Mouse (Mus musculus) intestine, embryonic 14.5 days (tissue): ENCODE data around the gene Ranbp3. TPM values are rescaled to one million over a fixed set of nuclear protein-coding genes. Genes with fewer than 3 reads are reported as not detected.

Source experiments
- ATAC-seq: fragments of 200-750 bp; cut with Nextera tagmentation; replicated peaks from 2 replicates; pipeline ENCODE4 v1.8.0; 2017; ENCODE audit warnings: low read depth, moderate number of reproducible peaks, moderate TSS enrichment, moderate library complexity; ENCODE audit not compliant: low FRiP score, low TSS enrichment
- DNase-seq: peaks from one replicate; pipeline ENCODE4 v3.0.0-alpha.2; 2018; ENCODE audit warnings: low spot score
- H3K27ac ChIP-seq: fragments of 300-500 bp; sonication (generic); 2 replicates; pipeline ENCODE4 v1.5.1; 2014; ENCODE audit warnings: low read depth, mild to moderate bottlenecking, control low read depth
- H3K27me3 ChIP-seq: fragments of 300-500 bp; sonication (generic); replicated peaks from 2 replicates; pipeline ENCODE4 v1.6.1; 2014; ENCODE audit warnings: low read length, control low read depth; ENCODE audit not compliant: control insufficient read depth, insufficient read depth
- H3K36me3 ChIP-seq: fragments of 300-500 bp; sonication (generic); 2 replicates; pipeline ENCODE4 v1.6.1; 2014; ENCODE audit warnings: low read length, control low read depth; ENCODE audit not compliant: control insufficient read depth, insufficient read depth
- H3K4me1 ChIP-seq: fragments of 300-500 bp; sonication (generic); replicated peaks from 2 replicates; pipeline ENCODE4 v1.6.1; 2014; ENCODE audit warnings: low read length, control low read depth, mixed read lengths; ENCODE audit not compliant: control insufficient read depth, insufficient read depth
- H3K4me2 ChIP-seq: fragments of 300-500 bp; sonication (generic); 2 replicates; pipeline ENCODE4 v1.6.1; 2014; ENCODE audit warnings: low read length
- H3K4me3 ChIP-seq: fragments of 300-500 bp; sonication (generic); 2 replicates; pipeline ENCODE4 v1.5.1; 2014; ENCODE audit warnings: low read depth, low read length, control low read depth, mixed read lengths
- H3K9ac ChIP-seq: fragments of 300-500 bp; sonication (generic); 2 replicates; pipeline ENCODE4 v1.6.1; 2014; ENCODE audit warnings: mild to moderate bottlenecking, low read length
- H3K9me3 ChIP-seq: fragments of 300-500 bp; sonication (generic); 2 replicates; pipeline ENCODE4 v1.6.1; 2016; ENCODE audit warnings: low read length, control low read depth; ENCODE audit not compliant: control insufficient read depth
- WGBS: fragments of 180-500 bp; shearing (Covaris S2); extraction: QIAGEN DNeasy Blood & Tissue Kit; methylation state at CpG from one replicate; pipeline ENCODE4 v1.1.7; 2014; 5-methylcytosine and 5-hydroxymethylcytosine counted together
- polyA plus RNA-seq: library from polyadenylated mRNA; unstranded; fragments of >200 nt; fragmentation: Nextera tagmentation; extraction: Ambion mirVana; gene quantifications from 2 replicates; pipeline ENCODE4 v1.2.1, GENCODE M21; 2014

Gene Ranbp3
- polyA plus RNA-seq, 1 experiment from 2014 or later: 89.6 TPM

DNA sequence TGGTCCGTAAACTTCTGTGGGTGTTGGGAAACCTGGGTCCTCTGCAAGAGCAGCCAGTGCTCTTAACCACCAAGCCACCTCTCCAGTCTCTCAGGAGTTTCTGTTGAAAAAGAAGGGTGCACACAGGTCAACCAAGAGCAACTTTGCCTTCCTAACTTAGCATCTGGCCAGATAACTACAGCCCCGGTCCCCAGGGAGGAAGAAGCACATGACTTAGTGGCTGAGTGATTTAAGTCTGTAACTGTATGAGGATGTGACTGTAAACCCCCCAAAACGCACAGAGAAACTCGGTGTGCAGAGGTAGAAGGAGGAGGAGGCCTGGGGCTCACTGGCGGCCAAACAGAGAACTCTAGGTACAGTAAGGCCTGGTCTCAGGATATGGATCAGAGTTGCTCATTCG, 39.1 kb upstream of the Ranbp3 start:
- no peaks in the 10 kb centered on the region for H3K36me3 ChIP-seq
- no peak overlapping the region for H3K27ac ChIP-seq
- no peak overlapping the region for H3K9ac ChIP-seq
- no peak overlapping the region for H3K4me2 ChIP-seq
- WGBS: 91% methylated on average over 6 of the region's 6 CpGs
- H3K4me1 ChIP-seq: no peaks in the 10 kb centered on the region
- H3K4me3 ChIP-seq: no peak overlapping the region
- DNase-seq (no peak), ATAC-seq (no peak)
- H3K27me3 ChIP-seq: no peaks in the 10 kb centered on the region
- H3K9me3 ChIP-seq: no peaks in the 10 kb centered on the region

DNA sequence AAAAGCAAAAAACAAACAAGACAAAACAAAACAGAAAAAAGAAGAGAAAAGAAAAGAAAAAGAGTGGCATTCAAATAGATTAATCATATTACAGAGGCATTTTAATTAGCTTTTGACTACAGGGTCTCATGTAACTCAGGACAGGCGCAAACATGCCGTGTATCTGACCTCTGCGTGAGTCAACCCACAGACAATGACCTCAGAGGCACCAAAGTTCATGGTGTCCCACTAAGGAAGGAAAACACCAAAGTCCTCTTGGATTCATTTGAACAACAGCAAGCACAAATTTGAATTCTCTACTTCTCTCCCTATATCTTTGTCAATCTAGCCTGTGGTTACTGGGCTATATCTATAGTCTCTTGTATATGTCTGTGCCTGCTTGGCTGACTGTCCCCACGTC, 29.9 kb upstream of the Ranbp3 start:
- H3K4me1 ChIP-seq: no peaks in the 10 kb centered on the region

DNA sequence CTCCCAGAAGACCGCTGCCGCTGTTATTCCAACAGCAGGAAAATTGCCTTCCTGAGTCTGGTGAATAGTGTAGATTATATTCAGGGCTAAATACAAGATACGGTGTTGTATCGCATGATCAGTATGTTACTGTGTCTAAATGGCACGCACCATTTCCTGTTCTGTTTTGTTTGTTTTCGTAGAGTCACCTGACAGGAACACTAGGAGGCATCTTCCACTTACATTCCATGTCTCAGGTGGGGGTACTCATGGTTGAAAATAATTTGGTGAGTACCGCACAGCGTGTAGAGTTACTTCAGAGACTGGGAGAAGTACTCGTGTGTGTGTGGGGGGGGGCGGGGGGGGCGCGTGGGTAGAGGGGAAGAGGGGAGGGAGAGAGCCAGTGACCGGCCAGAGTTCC, 25.5 kb upstream of the Ranbp3 start:
- H3K4me1 ChIP-seq: no peaks in the 10 kb centered on the region
- H3K4me2 ChIP-seq: no peak overlapping the region
- no peak for ATAC-seq
- H3K36me3 ChIP-seq: no peaks in the 10 kb centered on the region
- no peak overlapping the region for H3K27ac ChIP-seq
- no peak overlapping the region for H3K4me3 ChIP-seq
- 61% methylated on average over 9 of the region's 13 CpGs for WGBS
- no peak overlapping the region for H3K9ac ChIP-seq
- no peak for DNase-seq
- H3K27me3 ChIP-seq: no peaks in the 10 kb centered on the region
- no peaks in the 10 kb centered on the region for H3K9me3 ChIP-seq

More for the DNA sequence above, 29.9 kb upstream of the Ranbp3 start:
- Histone ChIP-seq H3K9ac (no peak overlapping the region), H3K36me3 (no peaks in the 10 kb centered on the region), H3K27me3 (no peaks in the 10 kb centered on the region), H3K27ac (no peak overlapping the region), H3K9me3 (no peaks in the 10 kb centered on the region), H3K4me2 (no peak overlapping the region), H3K4me3 (no peak overlapping the region)
- 80% methylated on average over 4 of the region's 4 CpGs for WGBS
- ATAC-seq (no peak), DNase-seq (no peak)

DNA sequence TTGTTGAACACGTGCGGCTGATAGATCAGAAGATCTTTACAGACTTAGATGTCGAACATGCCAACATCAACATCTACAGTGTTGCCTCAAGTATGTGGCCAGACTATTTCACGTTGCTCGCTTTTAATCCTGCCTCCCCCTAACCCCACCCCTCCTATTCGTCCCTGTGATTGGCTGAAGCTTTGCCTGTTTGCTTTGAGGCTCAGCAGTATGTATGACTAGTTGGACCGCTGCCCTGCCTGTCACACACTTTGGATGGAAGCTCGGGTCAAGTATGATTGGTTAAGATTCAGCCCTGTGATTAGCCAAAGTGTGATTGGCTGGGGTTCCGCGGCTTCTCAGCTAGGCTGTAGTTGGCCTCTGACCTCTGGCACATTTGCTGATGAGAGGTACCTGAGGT, 21.3 kb upstream of the Ranbp3 start:
- DNase-seq (no peak), ATAC-seq (no peak)
- no peak overlapping the region for H3K27ac ChIP-seq
- H3K4me1 ChIP-seq: no peaks in the 10 kb centered on the region
- H3K9me3 ChIP-seq: no peaks in the 10 kb centered on the region
- no peaks in the 10 kb centered on the region for H3K27me3 ChIP-seq
- no peaks in the 10 kb centered on the region for H3K36me3 ChIP-seq
- no peak overlapping the region for H3K4me3 ChIP-seq
- H3K9ac ChIP-seq: no peak overlapping the region
- no peak overlapping the region for H3K4me2 ChIP-seq
- WGBS: 25% methylated on average over 10 of the region's 10 CpGs

GRCm38 (mm10) chr17:56654771-56655170, 18.3 kb upstream of the Ranbp3 start:
- Histone ChIP-seq H3K9me3 (no peaks in the 10 kb centered on the region), H3K27me3 (no peaks in the 10 kb centered on the region), H3K36me3 (no peaks in the 10 kb centered on the region), H3K9ac (no peak overlapping the region), H3K4me1 (no peaks in the 10 kb centered on the region), H3K27ac (no peak overlapping the region), H3K4me2 (no peak overlapping the region), H3K4me3 (no peak overlapping the region)
- WGBS: 64% methylated on average over 2 of the region's 2 CpGs
- DNase-seq (no peak), ATAC-seq (no peak)

DNA sequence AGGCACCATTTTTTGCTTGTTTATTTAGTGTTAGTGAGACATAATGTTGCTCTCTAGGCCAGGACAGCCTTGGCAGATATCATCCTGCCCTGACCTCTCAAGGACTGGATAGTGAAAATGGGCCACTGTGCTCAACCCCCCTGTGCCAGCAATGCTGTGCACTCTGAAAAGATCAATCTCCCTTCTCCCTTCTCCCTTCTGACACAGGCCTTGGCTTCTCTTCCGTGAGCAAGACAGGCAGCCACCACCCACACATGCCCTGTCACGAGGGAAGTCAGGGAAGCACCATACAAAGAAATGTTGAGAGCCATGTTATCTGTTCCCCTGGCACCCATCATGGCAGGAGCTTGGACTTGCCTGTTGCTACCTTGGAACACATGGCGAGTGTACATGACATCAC, 17.8 kb upstream of the Ranbp3 start:
- WGBS: 85% methylated on average over 3 of the region's 3 CpGs
- Histone ChIP-seq H3K4me3 (no peak overlapping the region), H3K9ac (no peak overlapping the region), H3K9me3 (no peaks in the 10 kb centered on the region), H3K4me2 (no peak overlapping the region), H3K4me1 (no peaks in the 10 kb centered on the region), H3K27me3 (no peaks in the 10 kb centered on the region), H3K36me3 (no peaks in the 10 kb centered on the region), H3K27ac (no peak overlapping the region)
- DNase-seq (no peak), ATAC-seq (no peak)

- no peak overlapping the region for H3K4me2 ChIP-seq
- no peak overlapping the region for H3K27ac ChIP-seq
- WGBS: 84% methylated on average over 6 of the region's 6 CpGs
- no peaks in the 10 kb centered on the region for H3K9me3 ChIP-seq
- no peaks in the 10 kb centered on the region for H3K27me3 ChIP-seq
- ATAC-seq (no peak), DNase-seq (no peak)
- H3K36me3 ChIP-seq: no peaks in the 10 kb centered on the region
- H3K9ac ChIP-seq: no peak overlapping the region
- H3K4me3 ChIP-seq: no peak overlapping the region
- H3K4me1 ChIP-seq: no peaks in the 10 kb centered on the region
Observed at GRCm38 (mm10) chr17:56656171-56656570, 16.9 kb upstream of the Ranbp3 start.

DNA sequence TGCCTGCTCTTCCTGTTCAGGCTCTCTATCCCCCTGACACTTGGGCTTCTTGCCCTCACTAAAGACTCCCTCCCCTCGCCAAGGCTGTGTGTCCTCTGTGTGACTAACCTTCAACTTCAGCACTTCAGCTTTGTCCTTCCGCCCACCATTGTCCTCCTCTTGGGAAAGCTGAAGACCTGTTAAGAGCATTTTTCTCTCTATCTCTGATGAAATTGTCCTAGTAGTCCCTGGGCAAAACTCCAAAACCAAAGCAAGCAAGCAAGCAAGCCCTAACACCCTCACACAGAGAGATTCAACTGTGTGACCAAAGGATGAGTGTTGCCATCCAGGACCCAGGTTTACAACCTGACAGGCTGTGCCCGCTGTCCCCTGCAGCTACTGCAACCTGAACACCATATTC, 9.4 kb upstream of the Ranbp3 start:
- Histone ChIP-seq H3K4me3 (0 out of 2 replicates have a peak overlapping the region, but pooled peaks have one; percentile 8), H3K4me2 (peak overlapping the region; percentile 42), H3K9me3 (no peaks in the 10 kb centered on the region), H3K27ac (no peak overlapping the region), H3K9ac (0 out of 2 replicates have a peak overlapping the region, but pooled peaks have one; percentile 22), H3K36me3 (no peaks in the 10 kb centered on the region), H3K27me3 (no peaks in the 10 kb centered on the region; the same call in 1 of the 2 replicates), H3K4me1 (peaks cover 12% of the 10 kb centered on the region; the same call in 1 of the 2 replicates)
- ATAC-seq: no peak
- no peak for DNase-seq
- WGBS: 56% methylated on average over 3 of the region's 3 CpGs

- 0 out of 2 replicates have a peak overlapping the region, but pooled peaks have one; percentile 22 for H3K9ac ChIP-seq
- peak; percentile 71 for ATAC-seq
- WGBS: 6% methylated on average over 10 of the region's 10 CpGs
Observed at GRCm38 (mm10) chr17:56664333-56664732, 8.8 kb upstream of the Ranbp3 start.

More at GRCm38 (mm10) chr17:56664333-56664732, 8.8 kb upstream of the Ranbp3 start:
- Histone ChIP-seq H3K4me1 (peaks cover 12% of the 10 kb centered on the region; the same call in 1 of the 2 replicates), H3K36me3 (no peaks in the 10 kb centered on the region), H3K27me3 (no peaks in the 10 kb centered on the region; the same call in 1 of the 2 replicates), H3K4me2 (peak overlapping the region; percentile 42), H3K4me3 (0 out of 2 replicates have a peak overlapping the region, but pooled peaks have one; percentile 8), H3K27ac (no peak overlapping the region; the same call in 1 of the 2 replicates), H3K9me3 (no peaks in the 10 kb centered on the region)
- peak; percentile 74 for DNase-seq
